Mouse (Mus musculus) intestine, embryonic 14.5 days (tissue): Measurements from ENCODE around the gene Pm20d1. TPM values are rescaled to one million over a fixed set of nuclear protein-coding genes. Genes with fewer than 3 reads are reported as not detected.

Experiments used
- ATAC-seq: fragments of 200-750 bp; cut with Nextera tagmentation; replicated peaks from 2 replicates; pipeline ENCODE4 v1.8.0; 2017; ENCODE audit warnings: low read depth, moderate number of reproducible peaks, moderate TSS enrichment, moderate library complexity; ENCODE audit not compliant: low FRiP score, low TSS enrichment
- DNase-seq: peaks from one replicate; pipeline ENCODE4 v3.0.0-alpha.2; 2018; ENCODE audit warnings: low spot score
- H3K27ac ChIP-seq: fragments of 300-500 bp; sonication (generic); 2 replicates; pipeline ENCODE4 v1.5.1; 2014; ENCODE audit warnings: low read depth, mild to moderate bottlenecking, control low read depth
- H3K27me3 ChIP-seq: fragments of 300-500 bp; sonication (generic); replicated peaks from 2 replicates; pipeline ENCODE4 v1.6.1; 2014; ENCODE audit warnings: low read length, control low read depth; ENCODE audit not compliant: control insufficient read depth, insufficient read depth
- H3K36me3 ChIP-seq: fragments of 300-500 bp; sonication (generic); 2 replicates; pipeline ENCODE4 v1.6.1; 2014; ENCODE audit warnings: low read length, control low read depth; ENCODE audit not compliant: control insufficient read depth, insufficient read depth
- H3K4me1 ChIP-seq: fragments of 300-500 bp; sonication (generic); replicated peaks from 2 replicates; pipeline ENCODE4 v1.6.1; 2014; ENCODE audit warnings: low read length, control low read depth, mixed read lengths; ENCODE audit not compliant: control insufficient read depth, insufficient read depth
- H3K4me2 ChIP-seq: fragments of 300-500 bp; sonication (generic); 2 replicates; pipeline ENCODE4 v1.6.1; 2014; ENCODE audit warnings: low read length
- H3K4me3 ChIP-seq: fragments of 300-500 bp; sonication (generic); 2 replicates; pipeline ENCODE4 v1.5.1; 2014; ENCODE audit warnings: low read depth, low read length, control low read depth, mixed read lengths
- H3K9ac ChIP-seq: fragments of 300-500 bp; sonication (generic); 2 replicates; pipeline ENCODE4 v1.6.1; 2014; ENCODE audit warnings: mild to moderate bottlenecking, low read length
- H3K9me3 ChIP-seq: fragments of 300-500 bp; sonication (generic); 2 replicates; pipeline ENCODE4 v1.6.1; 2016; ENCODE audit warnings: low read length, control low read depth; ENCODE audit not compliant: control insufficient read depth
- WGBS: fragments of 180-500 bp; shearing (Covaris S2); extraction: QIAGEN DNeasy Blood & Tissue Kit; methylation state at CpG from one replicate; pipeline ENCODE4 v1.1.7; 2014; 5-methylcytosine and 5-hydroxymethylcytosine counted together
- polyA plus RNA-seq: library from polyadenylated mRNA; unstranded; fragments of >200 nt; fragmentation: Nextera tagmentation; extraction: Ambion mirVana; gene quantifications from 2 replicates; pipeline ENCODE4 v1.2.1, GENCODE M21; 2014

The Pm20d1 gene
- 0.71 and 1.4 TPM in 2 replicates for polyA plus RNA-seq

- 0 out of 2 replicates have a peak within 1 kb of the TSS, but pooled peaks have one; percentile 22 for H3K9ac ChIP-seq
- peak within 1 kb of the TSS; percentile 11 for H3K4me3 ChIP-seq
- 0 out of 2 replicates have a peak, but pooled peaks cover 4% of the 10 kb centered on the region for H3K27me3 ChIP-seq
- H3K9me3 ChIP-seq, result no peaks in the 10 kb centered on the region
- peak; percentile 70 for DNase-seq
- H3K27ac ChIP-seq, result no peak within 1 kb of the TSS
- H3K36me3 ChIP-seq, result no peaks in the 10 kb centered on the region
- ATAC-seq, result peak; percentile 64; the same call in 1 of the 2 replicates
- H3K4me1 ChIP-seq, result no peaks in the 10 kb centered on the region; the same call in 1 of the 2 replicates
- WGBS, result 9% methylated on average over 26 of the region's 26 CpGs
- peak within 1 kb of the TSS; percentile 46 for H3K4me2 ChIP-seq
Observed at GRCm38 (mm10) chr1:131797202-131797909, at the start of gene Pm20d1. TSS of gene Pm20d1 (plus strand) at chr1:131797381.

GRCm38 (mm10) chr1:131747761-131748160 is 49.4 kb upstream of the Pm20d1 start:
- no peak overlapping the region for H3K9ac ChIP-seq
- no peaks in the 10 kb centered on the region for H3K9me3 ChIP-seq
- 44% methylated on average over 2 of the region's 2 CpGs for WGBS
- H3K27ac ChIP-seq, result no peak overlapping the region
- no peak overlapping the region for H3K4me3 ChIP-seq
- no peak for ATAC-seq
- DNase-seq, result no peak
- no peaks in the 10 kb centered on the region for H3K36me3 ChIP-seq
- peaks cover 3% of the 10 kb centered on the region; the same call in 1 of the 2 replicates for H3K4me1 ChIP-seq
- no peaks in the 10 kb centered on the region for H3K27me3 ChIP-seq
- no peak overlapping the region for H3K4me2 ChIP-seq

DNA sequence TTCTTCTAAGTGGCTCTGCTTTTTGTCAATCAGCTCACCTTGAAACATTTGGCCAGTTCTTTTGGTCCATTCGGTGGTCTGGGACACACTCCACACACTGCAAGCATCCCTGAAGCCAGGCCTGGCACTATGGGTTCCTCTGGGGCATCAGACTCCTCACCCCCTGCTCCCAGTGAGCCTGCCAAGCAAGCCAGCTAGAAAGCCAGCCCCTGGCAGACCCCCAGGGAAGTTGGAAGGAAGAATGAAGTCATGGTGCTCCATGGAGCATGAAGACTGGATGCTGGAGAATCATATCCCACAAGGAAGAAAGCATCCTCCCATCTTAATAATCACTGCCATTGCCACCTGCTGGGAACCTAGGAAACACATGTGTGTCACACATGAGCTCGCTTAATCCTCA is 48.5 kb upstream of the Pm20d1 start:
- no peak overlapping the region for H3K27ac ChIP-seq
- no peak overlapping the region for H3K9ac ChIP-seq
- peaks cover 3% of the 10 kb centered on the region; the same call in 1 of the 2 replicates for H3K4me1 ChIP-seq
- H3K27me3 ChIP-seq, result no peaks in the 10 kb centered on the region
- no peak overlapping the region for H3K4me3 ChIP-seq
- no peaks in the 10 kb centered on the region for H3K9me3 ChIP-seq
- ATAC-seq (no peak), DNase-seq (no peak)
- H3K36me3 ChIP-seq, result no peaks in the 10 kb centered on the region
- WGBS, result 76% methylated on average over 2 of the region's 2 CpGs
- H3K4me2 ChIP-seq, result no peak overlapping the region

GRCm38 (mm10) chr1:131749706-131750545 is 47.3 kb upstream of the Pm20d1 start:
- Histone ChIP-seq H3K4me2 (no peak overlapping the region), H3K9ac (no peak overlapping the region), H3K36me3 (no peaks in the 10 kb centered on the region), H3K4me3 (no peak overlapping the region), H3K27me3 (no peaks in the 10 kb centered on the region), H3K9me3 (no peaks in the 10 kb centered on the region), H3K27ac (no peak overlapping the region), H3K4me1 (peaks cover 1% of the 10 kb centered on the region; the same call in 1 of the 2 replicates)
- DNase-seq (no peak), ATAC-seq (no peak)
- WGBS, result 71% methylated on average over 15 of the region's 15 CpGs

DNA sequence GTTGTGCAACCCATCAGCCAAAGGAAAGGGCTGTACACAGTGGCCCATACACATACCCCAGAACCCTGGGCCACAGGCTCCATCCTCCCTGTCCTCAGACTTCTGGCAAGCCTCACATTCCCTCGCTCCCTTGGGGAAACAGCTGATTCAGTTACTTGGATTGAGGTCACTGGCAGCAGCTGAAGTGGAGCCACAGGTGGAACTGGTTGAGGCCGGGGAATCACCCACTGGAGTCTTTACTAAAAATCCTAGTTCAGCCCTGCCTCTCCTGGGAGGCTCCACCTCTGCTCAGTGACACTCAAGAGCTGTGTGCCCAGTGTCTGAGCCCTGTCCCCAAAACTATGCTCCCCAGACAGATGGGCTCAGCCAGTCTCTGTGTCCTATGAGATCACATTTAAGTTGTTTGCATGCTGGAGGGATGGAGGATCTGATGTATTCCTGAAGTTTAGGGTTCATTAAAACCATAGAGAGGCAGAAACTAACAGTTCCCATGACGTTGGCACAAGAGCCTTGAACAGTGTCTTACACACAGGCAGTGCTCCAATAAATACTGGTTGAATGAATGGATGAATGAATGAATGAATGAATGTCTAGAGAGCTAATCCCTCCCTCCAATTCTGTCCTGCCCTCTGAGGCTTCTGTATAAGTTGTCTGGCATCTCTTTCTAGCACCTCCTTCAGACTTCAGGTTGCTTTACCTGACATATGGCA is 45.8 kb upstream of the Pm20d1 start:
- Histone ChIP-seq H3K27me3 (no peaks in the 10 kb centered on the region), H3K4me3 (no peak overlapping the region), H3K4me2 (no peak overlapping the region), H3K4me1 (no peaks in the 10 kb centered on the region), H3K9ac (no peak overlapping the region), H3K27ac (no peak overlapping the region), H3K36me3 (no peaks in the 10 kb centered on the region), H3K9me3 (no peaks in the 10 kb centered on the region)
- 80% methylated on average over 3 of the region's 3 CpGs for WGBS
- no peak for ATAC-seq
- no peak for DNase-seq

GRCm38 (mm10) chr1:131751891-131752311 is 45.3 kb upstream of the Pm20d1 start:
- H3K4me3 ChIP-seq, result no peak overlapping the region
- no peak for ATAC-seq
- no peak for DNase-seq
- 71% methylated on average over 10 of the region's 10 CpGs for WGBS
- H3K9me3 ChIP-seq, result no peaks in the 10 kb centered on the region
- H3K27me3 ChIP-seq, result no peaks in the 10 kb centered on the region
- H3K4me1 ChIP-seq, result no peaks in the 10 kb centered on the region
- H3K36me3 ChIP-seq, result no peaks in the 10 kb centered on the region
- H3K27ac ChIP-seq, result no peak overlapping the region
- H3K9ac ChIP-seq, result no peak overlapping the region
- H3K4me2 ChIP-seq, result no peak overlapping the region

DNA sequence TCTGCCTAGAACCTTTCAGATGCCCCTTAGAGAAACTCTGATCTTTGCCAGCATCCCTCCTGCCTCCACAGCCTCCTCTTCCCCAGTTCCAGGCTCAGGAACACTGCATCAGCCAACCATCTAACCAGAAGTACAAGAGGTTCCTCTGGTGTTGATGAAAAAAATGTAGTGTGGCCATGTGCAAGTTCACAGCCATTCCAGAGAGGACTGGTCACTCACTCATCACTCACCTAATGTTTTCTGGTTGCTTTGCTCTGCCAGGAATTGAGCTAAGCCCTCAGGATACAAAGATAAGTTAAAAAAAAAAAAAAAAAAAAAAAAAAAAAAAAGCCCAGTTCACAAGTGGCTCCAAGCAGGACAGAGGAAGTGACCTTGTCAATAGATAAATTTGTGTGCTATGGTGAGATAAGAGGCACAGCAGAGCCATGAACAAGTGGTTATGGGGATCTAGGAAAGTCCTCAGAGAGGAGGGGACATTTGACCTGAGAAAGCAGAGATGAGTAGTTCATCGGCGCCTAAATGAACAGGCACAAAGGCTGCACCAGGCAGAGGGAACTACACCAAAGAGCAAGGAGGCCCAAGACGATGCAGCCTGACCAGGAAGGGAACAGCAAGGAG is 42.9 kb upstream of the Pm20d1 start:
- Histone ChIP-seq H3K27me3 (no peaks in the 10 kb centered on the region), H3K36me3 (no peaks in the 10 kb centered on the region), H3K4me1 (no peaks in the 10 kb centered on the region), H3K4me2 (no peak overlapping the region), H3K27ac (no peak overlapping the region), H3K4me3 (no peak overlapping the region), H3K9me3 (no peaks in the 10 kb centered on the region), H3K9ac (no peak overlapping the region)
- DNase-seq, result no peak
- WGBS, result 62% methylated on average over 3 of the region's 3 CpGs
- ATAC-seq, result no peak

DNA sequence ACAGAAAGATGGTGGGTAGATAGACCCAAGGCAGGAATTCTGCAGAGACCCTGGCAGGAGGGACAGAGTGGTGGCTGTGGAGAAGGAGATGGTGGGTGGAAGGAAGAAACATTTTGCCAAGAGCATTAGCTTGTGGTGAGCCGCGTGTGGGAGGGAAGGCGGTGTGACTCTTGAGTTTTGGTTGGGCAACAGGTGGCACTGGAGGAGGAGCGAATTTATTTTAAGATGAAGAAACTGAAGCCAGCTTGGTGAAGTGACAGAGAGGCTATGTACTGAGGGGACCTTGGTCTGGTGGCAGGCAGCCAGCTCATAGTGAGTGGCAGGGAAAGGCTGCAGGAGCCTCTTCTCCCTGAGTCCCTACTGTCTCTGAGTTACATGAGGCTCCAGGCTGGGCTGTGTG is 42.3 kb upstream of the Pm20d1 start:
- Histone ChIP-seq H3K4me3 (no peak overlapping the region), H3K27me3 (no peaks in the 10 kb centered on the region), H3K36me3 (no peaks in the 10 kb centered on the region), H3K9ac (no peak overlapping the region), H3K4me1 (no peaks in the 10 kb centered on the region), H3K4me2 (no peak overlapping the region), H3K27ac (no peak overlapping the region), H3K9me3 (no peaks in the 10 kb centered on the region)
- WGBS, result 90% methylated on average over 4 of the region's 4 CpGs
- no peak for ATAC-seq
- DNase-seq, result no peak
